Mouse (Mus musculus): ENCODE measurements at regions not wholly inside any gene's neighbourhood (a gene's known extent, or its start where the extent isn't known, plus 50 kb on each side); places are given as distances from the start of the nearest gene placed in this dataset.

GRCm38 (mm10) chr2:70904429-70904828 lies 78.9 kb upstream of the Tlk1 start:
- no peak for TF ChIP-seq GATA1 (IDR thresholded peaks at IDR 0.05; ENCODE audit: low read length)
- TF ChIP-seq TAL1 (IDR thresholded peaks at IDR 0.05; ENCODE audit: low read length) = no peak

Measured in erythroblast, embryonic 14.5 days (primary cell).